Mouse (Mus musculus) erythroblast, embryonic 14.5 days (primary cell): ENCODE measurements around the gene Retreg1. TPM values are rescaled to one million over a fixed set of nuclear protein-coding genes. Genes with fewer than 3 reads are reported as not detected.

Source experiments
- H3K27me3 ChIP-seq: 2 replicates; pipeline ENCODE4 v1.6.1; 2012; ENCODE audit warnings: inconsistent platforms; ENCODE audit not compliant: control insufficient read depth
- H3K36me3 ChIP-seq: 2 replicates; pipeline ENCODE4 v1.6.1; 2012; ENCODE audit warnings: mild to moderate bottlenecking, inconsistent platforms; ENCODE audit not compliant: control insufficient read depth
- H3K4me1 ChIP-seq: 2 replicates; pipeline ENCODE4 v1.6.1; 2012; ENCODE audit warnings: inconsistent platforms; ENCODE audit not compliant: control insufficient read depth
- H3K4me3 ChIP-seq: replicated peaks from 2 replicates; pipeline ENCODE3; 2012; ENCODE audit warnings: moderate library complexity, mild to moderate bottlenecking, inconsistent platforms
- H3K9me3 ChIP-seq: 2 replicates; pipeline ENCODE4 v1.6.1; 2012; ENCODE audit warnings: low read length, inconsistent platforms, mixed read lengths; ENCODE audit not compliant: control insufficient read depth
- GATA1 ChIP-seq: IDR thresholded peaks from 2 replicates; pipeline ENCODE4 v1.6.1; 2012; ENCODE audit warnings: low read length, inconsistent platforms, mixed read lengths
- TAL1 ChIP-seq: IDR thresholded peaks from 3 replicates; pipeline ENCODE4 v1.6.1; 2012; ENCODE audit warnings: low read length, inconsistent platforms, mixed read lengths
- polyA plus RNA-seq: library from polyadenylated mRNA; stranded (reverse); fragments of >175 nt; gene quantifications from 2 replicates; pipeline ENCODE4 v1.2.3, GENCODE M21; 2012

Gene Retreg1
- polyA plus RNA-seq, 1 experiment = not detected

DNA sequence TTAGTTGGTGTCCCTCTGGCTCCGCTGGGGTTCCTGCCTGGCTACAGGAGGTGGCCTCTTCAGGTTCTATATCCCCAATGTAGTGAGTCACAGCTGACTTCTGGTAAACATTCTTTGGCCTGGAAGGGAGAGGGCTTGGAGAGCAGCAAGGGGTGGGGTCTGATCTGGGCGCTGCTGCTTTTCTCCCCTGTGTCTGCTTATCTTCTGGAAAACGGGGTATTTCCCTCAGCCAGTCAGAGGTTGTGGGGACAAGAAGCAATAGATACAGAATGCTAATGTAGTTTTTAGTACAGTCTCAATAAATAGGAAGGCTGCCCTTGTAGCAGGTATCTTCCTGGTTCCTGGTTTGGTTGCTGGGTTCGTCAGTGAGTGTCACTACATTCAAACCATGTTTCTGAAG is 108.1 kb downstream of the Retreg1 start:
- Histone ChIP-seq H3K9me3 (no peaks in the 10 kb centered on the region), H3K4me3 (no peak overlapping the region), H3K27me3 (no peaks in the 10 kb centered on the region), H3K4me1 (no peaks in the 10 kb centered on the region), H3K36me3 (no peaks in the 10 kb centered on the region)
- TF ChIP-seq TAL1 = no peak
- TF ChIP-seq GATA1 = no peak

DNA sequence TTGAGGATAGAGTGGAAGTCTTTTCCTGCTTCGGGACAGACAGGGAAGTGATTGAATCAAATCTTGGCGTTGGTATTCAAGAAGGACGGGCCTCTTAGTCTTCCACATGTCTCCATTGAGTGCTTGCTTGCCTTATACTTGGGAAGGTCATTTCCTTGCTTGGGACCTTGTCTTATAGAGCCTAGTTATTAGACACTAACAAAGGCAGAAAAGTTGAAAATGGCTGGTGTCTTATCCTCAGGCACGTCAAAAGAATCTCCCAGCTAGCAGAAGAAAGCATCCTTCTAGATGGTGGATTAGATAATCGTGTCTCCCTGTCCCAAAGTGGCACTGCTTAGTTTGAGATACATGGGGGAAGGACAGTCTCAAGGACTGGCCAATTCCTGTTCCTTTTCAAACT is 113.0 kb downstream of the Retreg1 start:
- no peak overlapping the region for H3K4me3 ChIP-seq
- no peaks in the 10 kb centered on the region for H3K4me1 ChIP-seq
- no peaks in the 10 kb centered on the region for H3K9me3 ChIP-seq
- H3K36me3 ChIP-seq = no peaks in the 10 kb centered on the region
- no peak for TF ChIP-seq TAL1
- TF ChIP-seq GATA1 = no peak
- no peaks in the 10 kb centered on the region for H3K27me3 ChIP-seq

DNA sequence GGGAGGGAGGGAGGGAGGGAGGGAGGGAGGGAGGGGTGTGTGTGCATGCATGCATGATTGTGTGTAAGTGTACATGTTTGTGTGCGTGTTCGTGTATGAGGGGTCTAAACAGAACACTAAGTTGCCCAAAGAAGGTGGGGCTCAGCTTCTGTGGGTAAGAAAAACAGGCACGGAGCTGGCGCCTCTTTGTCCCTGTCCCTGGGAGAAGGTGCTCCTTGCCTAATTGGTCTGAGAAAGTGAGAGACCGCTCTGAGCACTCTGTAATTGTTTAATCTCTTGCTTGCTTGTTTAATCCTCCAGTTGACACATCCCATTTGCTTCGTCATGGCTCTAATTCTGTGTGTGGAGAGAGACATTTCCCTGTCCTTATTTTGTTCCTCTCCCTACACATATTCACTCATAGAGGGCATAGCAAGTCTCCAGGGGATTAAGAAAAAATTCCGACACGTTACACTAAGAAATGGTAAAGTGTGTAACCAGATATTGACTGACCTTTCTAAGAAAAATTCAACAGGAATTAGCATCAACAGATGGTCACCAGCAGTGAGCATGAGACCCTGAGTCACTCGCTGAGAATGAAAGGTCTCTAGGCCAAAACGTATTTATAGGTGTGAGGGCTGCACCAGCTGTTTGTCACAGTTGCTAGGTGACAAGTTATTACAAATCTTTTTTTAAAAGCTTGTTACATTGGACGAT is 113.6 kb downstream of the Retreg1 start:
- Histone ChIP-seq H3K4me3 (no peak overlapping the region), H3K36me3 (no peaks in the 10 kb centered on the region), H3K27me3 (no peaks in the 10 kb centered on the region), H3K4me1 (no peaks in the 10 kb centered on the region), H3K9me3 (no peaks in the 10 kb centered on the region)
- TF ChIP-seq GATA1 (no peak), TAL1 (no peak)

DNA sequence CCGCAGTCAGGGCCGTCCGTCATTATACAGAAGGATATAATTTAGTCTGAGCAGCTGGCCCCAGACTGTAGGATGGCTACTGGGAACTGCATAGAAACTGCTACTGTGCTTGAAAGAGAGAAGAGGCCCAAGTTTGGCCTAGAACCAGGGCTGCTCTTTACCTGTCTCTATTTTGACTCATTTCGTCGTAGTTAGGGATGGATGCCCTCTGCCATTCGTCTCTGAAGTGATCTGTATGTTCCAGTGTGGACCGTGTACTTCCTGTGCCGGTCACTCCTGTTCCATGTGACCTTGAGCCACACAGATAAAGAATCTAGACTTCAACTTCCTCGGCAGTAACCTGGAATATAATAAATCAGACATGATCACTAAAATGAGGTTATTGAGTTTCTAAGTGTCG is 114.7 kb downstream of the Retreg1 start:
- Histone ChIP-seq H3K36me3 (no peaks in the 10 kb centered on the region), H3K4me3 (no peak overlapping the region), H3K4me1 (no peaks in the 10 kb centered on the region), H3K27me3 (no peaks in the 10 kb centered on the region), H3K9me3 (no peaks in the 10 kb centered on the region)
- TF ChIP-seq TAL1 (no peak), GATA1 (no peak)

DNA sequence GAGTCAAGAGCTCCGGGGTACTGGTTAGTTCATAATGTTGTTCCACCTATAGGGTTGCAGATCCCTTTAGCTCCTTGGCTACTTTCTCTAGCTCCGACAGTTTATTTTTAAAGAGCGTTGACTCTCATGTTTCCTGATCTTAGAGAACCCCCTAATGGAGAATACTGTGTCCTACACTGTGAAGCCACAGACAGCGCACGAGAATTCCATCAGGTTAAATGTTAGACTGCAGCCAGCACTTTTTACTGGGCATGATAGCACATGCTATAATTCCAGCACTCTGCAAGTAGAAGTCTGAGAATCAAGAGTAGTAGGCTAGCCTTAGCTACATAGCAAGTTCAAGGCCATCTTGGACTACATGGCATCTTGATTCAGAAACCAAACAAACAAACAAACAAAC is 116.4 kb downstream of the Retreg1 start:
- H3K9me3 ChIP-seq = no peaks in the 10 kb centered on the region
- no peaks in the 10 kb centered on the region for H3K36me3 ChIP-seq
- H3K4me1 ChIP-seq = no peaks in the 10 kb centered on the region
- H3K27me3 ChIP-seq = no peaks in the 10 kb centered on the region
- H3K4me3 ChIP-seq = no peak overlapping the region
- TF ChIP-seq GATA1 (no peak), TAL1 (no peak)

DNA sequence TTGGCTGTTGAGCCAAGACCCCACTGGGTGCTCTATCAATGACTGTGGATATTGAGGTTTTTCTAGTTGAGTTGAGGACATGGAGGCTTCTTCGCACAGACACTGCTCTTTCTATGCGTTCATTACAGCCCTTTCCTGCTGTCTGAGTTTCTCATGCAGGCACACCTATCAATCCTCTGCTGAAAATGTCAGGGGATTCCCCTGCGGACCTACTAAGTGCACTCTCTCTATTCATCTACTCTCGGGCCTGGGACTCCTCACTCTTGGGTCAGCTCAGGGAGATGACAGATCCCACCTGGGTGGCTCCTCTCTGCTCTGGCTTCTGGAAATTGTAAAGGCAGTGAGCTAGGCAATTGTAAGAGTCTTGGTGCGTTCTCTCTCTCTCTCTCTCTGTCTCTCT is 117.3 kb downstream of the Retreg1 start:
- H3K27me3 ChIP-seq = no peaks in the 10 kb centered on the region

DNA sequence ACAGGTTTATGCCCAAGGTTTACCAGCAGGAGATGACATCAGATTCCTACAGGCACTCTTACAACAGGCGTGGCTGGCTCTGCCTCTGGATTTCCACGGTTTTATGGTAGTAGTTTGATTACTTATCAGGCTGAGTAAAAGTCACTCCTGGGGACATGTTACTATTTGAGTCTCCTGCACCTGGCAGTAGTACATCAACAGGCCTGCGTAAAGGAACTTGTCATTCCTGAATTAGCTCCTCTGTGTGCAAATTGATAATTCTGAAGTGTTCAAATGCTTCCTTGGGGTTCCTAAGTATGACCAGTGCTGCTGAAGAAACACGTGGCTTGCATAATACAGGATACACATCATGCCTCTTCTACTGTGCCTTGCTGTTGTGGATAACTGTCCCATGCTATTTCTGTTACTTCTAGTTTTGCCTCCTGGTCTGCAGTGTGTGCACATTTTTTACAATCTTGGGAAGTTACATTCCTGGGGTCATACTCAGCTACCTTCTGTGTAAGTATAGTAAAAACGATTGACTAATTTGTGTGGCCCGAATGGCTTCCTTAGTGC is 123.3 kb downstream of the Retreg1 start:
- no peaks in the 10 kb centered on the region for H3K9me3 ChIP-seq
- H3K4me3 ChIP-seq = no peak overlapping the region
- no peaks in the 10 kb centered on the region for H3K36me3 ChIP-seq
- H3K27me3 ChIP-seq = no peaks in the 10 kb centered on the region
- TF ChIP-seq TAL1 = no peak
- no peak for TF ChIP-seq GATA1
- H3K4me1 ChIP-seq = no peaks in the 10 kb centered on the region

More for the DNA sequence above, 117.3 kb downstream of the Retreg1 start:
- no peak for TF ChIP-seq GATA1
- TF ChIP-seq TAL1 = no peak
- H3K4me1 ChIP-seq = no peaks in the 10 kb centered on the region
- no peaks in the 10 kb centered on the region for H3K9me3 ChIP-seq
- H3K4me3 ChIP-seq = no peak overlapping the region
- H3K36me3 ChIP-seq = no peaks in the 10 kb centered on the region

DNA sequence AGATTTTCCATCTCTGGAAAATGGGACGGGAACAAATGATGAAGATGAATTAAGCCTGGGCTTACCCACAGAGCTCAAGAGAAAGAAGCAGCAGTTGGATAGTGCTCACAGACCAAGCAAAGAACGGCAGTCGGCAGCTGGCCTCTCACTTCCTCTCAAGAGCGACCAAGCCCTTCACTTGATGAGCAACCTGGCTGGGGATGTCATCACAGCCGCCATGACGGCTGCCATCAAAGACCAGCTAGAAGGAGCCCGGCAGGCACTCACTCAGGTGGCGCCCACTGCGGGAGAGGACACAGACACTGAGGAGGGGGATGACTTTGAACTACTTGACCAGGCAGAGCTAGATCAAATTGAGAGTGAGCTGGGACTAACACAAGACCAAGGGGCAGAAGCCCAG is 128.6 kb downstream of the Retreg1 start:
- H3K4me3 ChIP-seq = no peak overlapping the region
- H3K36me3 ChIP-seq = no peaks in the 10 kb centered on the region
- H3K4me1 ChIP-seq = no peaks in the 10 kb centered on the region
- H3K27me3 ChIP-seq = no peaks in the 10 kb centered on the region
- TF ChIP-seq TAL1 (no peak), GATA1 (no peak)
- H3K9me3 ChIP-seq = no peaks in the 10 kb centered on the region

DNA sequence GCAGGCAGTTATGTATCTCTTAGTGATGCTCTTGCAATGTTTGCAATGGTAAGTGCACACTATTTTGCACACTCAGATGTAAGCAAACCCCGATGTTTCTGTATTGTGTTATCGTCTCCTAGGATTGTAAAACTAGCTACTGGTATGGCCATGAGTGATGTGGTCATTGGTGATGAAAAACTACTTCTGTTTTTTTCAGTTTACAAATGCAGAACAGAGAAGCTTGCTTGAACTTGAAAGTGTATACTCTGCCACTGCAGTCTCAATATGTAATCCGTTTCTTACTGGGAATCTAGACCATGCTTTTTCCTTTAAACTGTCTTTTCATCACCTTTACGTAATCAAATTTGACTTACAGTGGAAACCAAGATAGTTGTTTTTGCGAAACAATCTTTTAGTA is 129.8 kb downstream of the Retreg1 start:
- H3K36me3 ChIP-seq = no peaks in the 10 kb centered on the region
- no peak overlapping the region for H3K4me3 ChIP-seq
- H3K27me3 ChIP-seq = no peaks in the 10 kb centered on the region
- TF ChIP-seq GATA1 (no peak), TAL1 (no peak)
- no peaks in the 10 kb centered on the region for H3K4me1 ChIP-seq
- H3K9me3 ChIP-seq = no peaks in the 10 kb centered on the region

DNA sequence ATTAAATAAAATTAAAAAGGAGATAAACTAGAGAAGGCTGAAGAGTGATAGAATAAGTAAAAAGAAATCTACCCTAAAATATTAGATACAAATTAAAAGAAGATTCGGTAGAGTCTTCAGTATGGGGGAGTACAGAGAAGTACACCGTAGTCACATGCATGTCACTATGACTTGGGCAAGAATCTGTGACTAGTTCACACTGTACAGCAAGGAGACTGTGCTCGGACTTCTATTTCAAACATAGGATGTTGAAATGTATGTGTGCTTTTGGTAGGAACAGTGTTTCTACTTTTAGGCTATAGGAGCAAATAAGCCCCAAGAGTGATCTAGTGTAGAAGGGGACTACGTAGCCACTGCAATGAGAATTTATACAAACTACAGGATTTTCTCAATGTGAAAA is 131.4 kb downstream of the Retreg1 start:
- Histone ChIP-seq H3K4me1 (no peaks in the 10 kb centered on the region), H3K9me3 (no peaks in the 10 kb centered on the region), H3K36me3 (no peaks in the 10 kb centered on the region), H3K27me3 (no peaks in the 10 kb centered on the region), H3K4me3 (no peak overlapping the region)
- no peak for TF ChIP-seq TAL1
- no peak for TF ChIP-seq GATA1
